Mouse (Mus musculus): ENCODE measurements around the gene Arglu1. TPM values are rescaled to one million over a fixed set of nuclear protein-coding genes. Genes with fewer than 3 reads are reported as not detected.

Arglu1 gene
- polyA plus RNA-seq, 1 experiment from 2014 or later, result 184 TPM

DNA sequence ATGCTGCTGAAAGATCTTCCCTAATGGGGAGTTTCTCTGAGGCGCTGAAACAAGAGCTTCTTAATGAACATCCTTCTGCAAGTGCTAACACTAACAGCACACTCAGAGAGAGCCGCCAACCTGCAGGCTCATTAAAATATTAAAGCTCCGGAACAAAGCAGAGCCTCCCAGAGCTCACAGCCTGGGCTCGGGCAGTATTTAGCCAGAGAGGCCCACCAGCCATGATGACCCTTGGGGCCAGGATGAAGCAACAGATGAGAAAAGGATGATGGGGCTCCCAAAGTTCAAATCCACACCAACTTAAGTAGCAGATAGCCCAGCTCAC, 50.1 kb downstream of the Arglu1 start:
- WGBS, result 4% methylated on average over 4 of the region's 4 CpGs
- ATAC-seq (ENCODE audit: low read depth), result no peak
- peaks cover 17% of the 10 kb centered on the region; the same call in 1 of the 2 replicates for H3K36me3 ChIP-seq
- no peak overlapping the region for H3K27ac ChIP-seq (replicated peaks)
- no peak overlapping the region for H3K4me3 ChIP-seq
- H3K4me2 ChIP-seq, result no peak overlapping the region
- peaks cover 73% of the 10 kb centered on the region for H3K4me1 ChIP-seq (replicated peaks)
- H3K27me3 ChIP-seq, result no peaks in the 10 kb centered on the region
- H3K9me3 ChIP-seq, result no peaks in the 10 kb centered on the region
- no peak overlapping the region for H3K9ac ChIP-seq

DNA sequence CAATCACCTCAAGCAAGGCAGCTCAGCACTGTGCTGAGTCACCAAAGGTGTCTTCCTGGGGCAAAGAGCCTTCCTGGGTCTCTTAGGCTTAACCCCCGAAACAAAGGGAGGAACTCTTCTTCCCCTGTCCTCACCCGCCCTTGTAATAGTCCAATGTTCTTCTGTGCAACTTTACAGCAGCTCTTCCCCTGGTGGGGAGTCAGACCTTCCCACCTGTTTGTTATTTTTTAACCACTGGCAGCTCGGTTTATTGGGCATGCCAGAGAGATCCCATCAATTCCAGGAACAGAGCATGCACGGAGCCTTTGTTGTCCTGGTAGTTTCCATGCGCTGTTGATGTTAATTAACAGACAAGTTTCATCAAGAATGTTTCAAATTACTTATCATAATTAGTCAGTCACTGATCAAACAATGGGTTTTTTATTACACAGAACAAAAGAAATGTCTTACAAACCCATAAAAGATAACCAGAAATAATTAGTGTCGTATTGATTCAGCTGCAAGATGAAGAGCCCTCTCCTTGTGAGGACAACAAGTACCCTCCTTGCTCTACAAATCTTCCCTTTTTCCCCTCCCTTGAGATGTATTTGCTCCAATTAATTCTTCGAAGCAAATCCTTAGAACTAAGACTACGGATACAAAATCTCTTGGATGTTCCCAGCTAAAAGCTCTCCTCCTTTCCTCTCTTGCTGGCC, 50.6 kb downstream of the Arglu1 start:
- no peaks in the 10 kb centered on the region for H3K27me3 ChIP-seq
- no peak overlapping the region for H3K4me2 ChIP-seq
- ATAC-seq (ENCODE audit: low read depth), result no peak
- no peak overlapping the region for H3K4me3 ChIP-seq
- peaks cover 17% of the 10 kb centered on the region; the same call in 1 of the 2 replicates for H3K36me3 ChIP-seq
- WGBS, result 20% methylated on average over 8 of the region's 8 CpGs
- no peak overlapping the region for H3K9ac ChIP-seq
- peaks cover 73% of the 10 kb centered on the region for H3K4me1 ChIP-seq (replicated peaks)
- no peaks in the 10 kb centered on the region for H3K9me3 ChIP-seq
- H3K27ac ChIP-seq (replicated peaks), result no peak overlapping the region

DNA sequence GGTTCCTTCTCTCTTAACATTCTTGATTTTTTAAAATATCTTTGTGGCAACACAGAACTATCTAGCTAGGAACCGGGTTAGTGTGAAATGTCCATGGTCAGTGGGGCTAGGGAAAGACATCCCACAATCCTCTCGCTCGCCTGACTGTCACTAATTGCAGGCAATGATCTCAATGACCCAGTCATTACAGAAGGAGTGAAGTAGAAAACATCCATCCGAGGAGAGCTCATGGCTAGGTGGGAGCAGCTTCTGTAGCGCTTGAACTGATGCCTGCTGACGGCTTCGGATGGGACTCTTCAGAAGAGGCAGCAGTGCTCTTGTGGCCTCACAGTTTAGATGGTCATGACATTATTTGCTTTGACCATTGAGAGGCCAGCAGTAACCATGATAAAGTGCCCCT, 58.9 kb downstream of the Arglu1 start:
- no peak overlapping the region for H3K27ac ChIP-seq (replicated peaks)
- H3K36me3 ChIP-seq, result peaks cover 12% of the 10 kb centered on the region; the same call in 1 of the 2 replicates
- H3K4me3 ChIP-seq, result no peak overlapping the region
- H3K9me3 ChIP-seq, result no peaks in the 10 kb centered on the region
- H3K4me2 ChIP-seq, result no peak overlapping the region
- peaks cover 58% of the 10 kb centered on the region for H3K4me1 ChIP-seq (replicated peaks)
- no peak overlapping the region for H3K9ac ChIP-seq
- WGBS, result 51% methylated on average over 7 of the region's 7 CpGs
- ATAC-seq (ENCODE audit: low read depth), result no peak
- no peaks in the 10 kb centered on the region for H3K27me3 ChIP-seq

DNA sequence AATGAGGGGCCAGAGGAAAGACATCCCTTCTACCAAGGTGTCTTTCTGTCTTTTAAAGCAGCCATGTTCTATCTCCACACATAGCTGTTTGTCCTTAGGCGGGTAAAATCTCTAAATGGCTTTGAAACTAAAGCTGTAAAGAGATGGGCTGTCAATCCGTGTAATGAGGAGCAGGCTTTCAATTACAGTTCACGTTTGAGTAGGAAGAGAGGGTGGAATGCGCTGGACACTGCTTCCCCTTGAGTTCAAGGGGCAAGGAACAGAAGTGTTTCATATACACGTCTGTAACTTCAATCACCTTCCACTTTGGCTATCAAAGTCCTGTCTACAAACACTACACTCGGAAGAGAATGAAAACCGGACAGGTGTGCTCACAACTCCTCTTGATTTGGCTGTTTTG, 66.3 kb downstream of the Arglu1 start:
- Histone ChIP-seq H3K27ac (replicated peaks) (no peak overlapping the region), H3K4me3 (no peak overlapping the region), H3K27me3 (no peaks in the 10 kb centered on the region)

DNA sequence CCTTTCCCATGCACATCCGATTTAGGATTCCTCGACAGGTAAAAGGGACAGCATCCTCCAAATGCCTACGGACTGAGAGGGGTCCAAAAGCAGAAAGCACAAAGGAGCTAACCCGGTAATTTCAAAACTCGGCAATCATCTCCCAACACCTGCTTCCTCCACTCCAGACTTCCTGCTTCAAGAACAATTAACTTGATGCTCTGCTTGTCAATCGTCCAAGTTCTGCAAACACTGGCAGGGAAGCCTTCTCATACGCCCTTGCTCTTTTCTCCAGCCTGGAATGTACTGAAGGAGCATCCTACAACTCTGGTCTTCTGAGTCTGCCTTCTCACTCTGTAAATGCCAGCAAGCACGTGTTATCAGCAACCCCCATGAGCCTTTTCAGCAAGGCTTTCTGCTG, 66.8 kb downstream of the Arglu1 start:
- no peak overlapping the region for H3K27ac ChIP-seq (replicated peaks)
- H3K36me3 ChIP-seq, result peaks cover 49% of the 10 kb centered on the region
- H3K27me3 ChIP-seq, result no peaks in the 10 kb centered on the region
- H3K9me3 ChIP-seq, result no peaks in the 10 kb centered on the region
- H3K4me3 ChIP-seq, result no peak overlapping the region
- H3K4me2 ChIP-seq, result no peak overlapping the region
- peaks cover 39% of the 10 kb centered on the region for H3K4me1 ChIP-seq (replicated peaks)
- WGBS, result 70% methylated on average over 8 of the region's 8 CpGs
- H3K9ac ChIP-seq, result no peak overlapping the region
- ATAC-seq (ENCODE audit: low read depth), result no peak

More for the DNA sequence above, 66.3 kb downstream of the Arglu1 start:
- Histone ChIP-seq H3K36me3 (peaks cover 43% of the 10 kb centered on the region), H3K4me1 (replicated peaks) (peaks cover 41% of the 10 kb centered on the region), H3K9ac (no peak overlapping the region), H3K4me2 (no peak overlapping the region), H3K9me3 (no peaks in the 10 kb centered on the region)
- ATAC-seq (ENCODE audit: low read depth), result no peak
- 67% methylated on average over 7 of the region's 7 CpGs for WGBS

DNA sequence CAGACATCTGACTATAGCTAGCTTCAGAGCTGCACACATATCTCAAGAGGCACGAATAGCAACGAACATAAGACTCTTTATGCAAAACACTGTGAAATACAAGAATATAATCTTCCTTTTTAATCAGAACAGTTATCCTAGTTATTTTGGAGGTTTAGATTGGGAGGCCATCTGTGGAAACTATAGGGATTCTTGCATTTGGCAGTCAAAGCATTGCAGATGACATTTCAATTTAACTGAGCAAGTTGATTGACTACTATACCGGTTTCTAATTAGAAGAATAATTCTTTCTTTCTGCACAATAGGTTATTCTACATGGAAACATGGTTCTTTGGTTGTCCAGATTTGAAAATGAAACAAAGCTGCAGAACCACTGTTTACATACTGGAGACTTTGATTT, 67.8 kb downstream of the Arglu1 start:
- WGBS, result 90% methylated on average over 3 of the region's 3 CpGs
- Histone ChIP-seq H3K27me3 (no peaks in the 10 kb centered on the region), H3K36me3 (peaks cover 54% of the 10 kb centered on the region), H3K9me3 (no peaks in the 10 kb centered on the region), H3K27ac (replicated peaks) (no peak overlapping the region), H3K4me1 (replicated peaks) (peaks cover 37% of the 10 kb centered on the region), H3K4me2 (no peak overlapping the region), H3K9ac (no peak overlapping the region), H3K4me3 (no peak overlapping the region)
- ATAC-seq (ENCODE audit: low read depth), result no peak

DNA sequence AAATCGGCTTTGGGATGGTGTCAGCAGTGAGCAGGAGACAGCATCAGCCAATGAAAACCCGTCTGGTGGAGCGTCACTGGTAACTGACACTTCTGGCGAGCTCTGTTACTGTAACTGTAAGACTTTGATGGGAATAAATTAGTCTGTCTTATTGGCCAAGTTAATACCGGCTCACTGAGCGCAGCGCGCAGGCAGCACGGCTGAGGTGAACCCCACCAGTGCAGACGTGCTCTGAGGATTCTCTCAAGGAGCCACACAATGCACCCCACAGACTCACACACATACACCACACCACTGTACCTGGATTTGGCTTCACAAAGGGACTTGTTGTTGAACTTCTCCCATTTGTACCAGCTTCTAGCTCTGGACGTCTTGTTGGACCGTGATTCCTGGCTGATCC, 68.3 kb downstream of the Arglu1 start:
- H3K9ac ChIP-seq, result no peak overlapping the region
- H3K36me3 ChIP-seq, result peaks cover 55% of the 10 kb centered on the region
- peaks cover 37% of the 10 kb centered on the region for H3K4me1 ChIP-seq (replicated peaks)
- no peak overlapping the region for H3K4me3 ChIP-seq
- no peaks in the 10 kb centered on the region for H3K9me3 ChIP-seq
- no peak overlapping the region for H3K4me2 ChIP-seq
- WGBS, result 84% methylated on average over 12 of the region's 12 CpGs
- H3K27ac ChIP-seq (replicated peaks), result no peak overlapping the region
- no peaks in the 10 kb centered on the region for H3K27me3 ChIP-seq
- ATAC-seq (ENCODE audit: low read depth), result no peak

DNA sequence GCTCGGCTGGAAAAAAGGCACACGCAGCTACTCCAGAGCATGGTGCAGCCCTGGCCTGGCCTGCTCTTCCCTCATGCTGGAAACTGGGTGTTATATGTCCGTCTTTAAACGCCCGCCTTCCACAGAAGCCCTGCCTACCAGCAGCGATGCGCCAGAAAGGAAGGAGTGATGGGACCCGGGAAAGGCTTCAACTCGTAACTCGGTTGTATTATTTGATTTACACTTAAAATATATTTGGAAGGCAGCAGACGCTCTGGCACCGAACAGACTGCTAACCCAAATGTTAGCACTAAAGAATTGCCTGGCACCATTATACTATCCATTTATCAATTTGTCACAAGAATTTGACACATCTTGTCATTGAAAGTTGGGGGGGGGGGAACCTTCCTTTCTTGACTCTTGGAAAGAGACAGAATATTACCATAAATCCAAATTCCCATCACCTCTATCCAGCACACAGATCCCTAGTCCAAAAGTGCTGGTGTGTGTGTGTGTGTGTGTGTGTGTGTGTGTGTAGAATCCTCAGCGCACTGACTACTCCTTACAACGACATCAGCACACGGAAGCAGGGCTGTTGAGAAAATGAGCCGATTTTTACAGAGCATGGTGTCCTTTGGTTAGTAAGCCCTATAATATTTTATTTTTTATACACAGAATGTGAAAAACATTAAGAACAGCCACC, 68.9 kb downstream of the Arglu1 start:
- Histone ChIP-seq H3K27me3 (no peaks in the 10 kb centered on the region), H3K9ac (no peak overlapping the region), H3K4me2 (no peak overlapping the region), H3K36me3 (peaks cover 58% of the 10 kb centered on the region), H3K9me3 (no peaks in the 10 kb centered on the region), H3K4me1 (replicated peaks) (peaks cover 37% of the 10 kb centered on the region), H3K4me3 (no peak overlapping the region), H3K27ac (replicated peaks) (no peak overlapping the region)
- 82% methylated on average over 16 of the region's 16 CpGs for WGBS
- no peak for ATAC-seq (ENCODE audit: low read depth)

DNA sequence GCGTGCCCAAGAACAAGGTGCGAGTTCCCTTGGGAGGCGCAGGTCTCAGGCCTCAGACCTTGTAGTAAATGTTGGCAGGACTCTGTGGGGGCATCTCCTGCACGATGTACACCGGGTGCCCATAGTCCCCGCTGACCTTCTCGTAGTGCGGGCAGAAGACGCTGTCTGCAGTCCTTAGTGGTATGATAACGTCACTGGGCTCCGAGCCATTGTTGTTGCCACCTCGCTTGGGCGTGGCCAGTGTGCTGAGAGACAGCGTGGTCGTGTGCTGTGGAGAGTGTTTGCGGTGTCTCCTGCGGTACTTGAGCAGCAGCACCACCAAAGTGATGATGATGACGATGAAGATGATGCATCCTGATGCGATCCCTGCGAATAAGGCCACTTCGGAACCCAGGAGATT, 69.8 kb downstream of the Arglu1 start:
- H3K9ac ChIP-seq, result no peak overlapping the region
- H3K27ac ChIP-seq (replicated peaks), result no peak overlapping the region
- peak; percentile 26 for ATAC-seq (ENCODE audit: low read depth)
- H3K9me3 ChIP-seq, result no peaks in the 10 kb centered on the region
- H3K4me3 ChIP-seq, result no peak overlapping the region
- H3K36me3 ChIP-seq, result peaks cover 53% of the 10 kb centered on the region
- WGBS, result 91% methylated on average over 21 of the region's 21 CpGs
- peaks cover 37% of the 10 kb centered on the region for H3K4me1 ChIP-seq (replicated peaks)
- no peak overlapping the region for H3K4me2 ChIP-seq
- no peaks in the 10 kb centered on the region for H3K27me3 ChIP-seq

DNA sequence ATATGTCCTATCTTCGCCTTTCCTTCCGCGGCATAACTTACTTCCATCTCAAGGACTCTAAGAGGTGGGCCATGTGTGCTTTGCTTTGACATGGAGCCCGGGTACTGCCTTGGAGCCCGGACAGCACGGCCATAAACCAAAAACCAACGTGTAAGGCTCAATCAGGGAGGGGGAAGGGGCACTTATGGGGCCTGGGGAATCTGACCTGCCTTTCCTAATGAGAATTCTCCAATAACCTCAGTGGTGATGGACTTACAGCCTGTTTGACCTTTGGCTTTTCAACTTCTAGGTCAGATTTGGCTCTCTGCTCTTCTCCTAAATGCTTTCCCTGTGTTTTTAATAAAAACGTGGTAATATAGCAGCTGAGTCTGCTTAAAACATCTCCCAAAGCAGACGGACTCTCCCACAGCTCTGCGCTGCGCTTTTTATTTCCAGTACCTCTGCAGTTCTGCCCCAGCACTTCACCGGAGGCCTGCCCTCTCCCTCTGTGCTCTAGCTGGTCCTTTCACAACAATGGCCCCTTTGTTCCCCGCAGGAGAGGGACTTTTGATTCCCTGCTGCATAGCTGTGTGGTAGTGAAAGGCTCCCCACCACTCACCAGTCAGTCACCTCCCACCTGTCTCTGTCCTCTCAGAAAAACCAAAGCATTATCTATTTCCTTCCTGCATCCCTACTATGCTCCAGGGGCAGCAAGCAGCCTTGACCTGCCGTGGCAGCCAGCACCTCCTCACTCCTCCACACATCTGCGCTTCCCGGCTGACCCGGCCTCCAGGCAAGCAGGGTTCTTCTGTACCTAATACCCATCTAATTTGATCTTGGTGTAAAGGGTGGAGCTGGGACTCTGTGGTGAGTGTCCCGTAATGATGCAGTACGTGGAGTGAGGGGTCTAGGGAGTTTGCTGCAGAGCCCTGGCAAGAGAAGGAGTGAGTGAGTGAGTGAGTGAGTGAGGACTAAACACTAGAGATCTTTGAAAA, 70.8 kb downstream of the Arglu1 start:
- no peak overlapping the region; the same call in 1 of the 2 replicates for H3K27ac ChIP-seq (replicated peaks)
- no peak overlapping the region for H3K4me2 ChIP-seq
- no peaks in the 10 kb centered on the region for H3K27me3 ChIP-seq
- H3K9ac ChIP-seq, result no peak overlapping the region
- H3K9me3 ChIP-seq, result no peaks in the 10 kb centered on the region
- no peak overlapping the region for H3K4me3 ChIP-seq
- peaks cover 53% of the 10 kb centered on the region for H3K36me3 ChIP-seq
- ATAC-seq (ENCODE audit: low read depth), result 0 out of 2 replicates have a peak, but pooled peaks have one; percentile 29
- H3K4me1 ChIP-seq (replicated peaks), result peaks cover 33% of the 10 kb centered on the region
- 23% methylated on average over 19 of the region's 19 CpGs for WGBS

Measured in neural tube, embryonic 13.5 days (tissue).